Mouse (Mus musculus) gastrocnemius, postnatal 4 days (tissue): ENCODE data around the gene Mapk11. TPM values are rescaled to one million over a fixed set of nuclear protein-coding genes. Genes with fewer than 3 reads are reported as not detected.

Experiments used
- DNase-seq, 2 experiments: peaks; one replicate each; pipeline ENCODE4 v3.0.0; 2021 to 2022; ENCODE audit warnings: low spot score in 2 of 2, mixed read lengths in 2 of 2
- long read RNA-seq, 2 experiments: library from polyadenylated mRNA; stranded (forward); transcript quantifications; one replicate each; pipeline ENCODE4 v2.0.0; 2021
- total RNA-seq, 2 experiments: library from RNA; stranded (reverse); gene quantifications; 2 replicates each; pipeline ENCODE4 v1.2.3; 2021

Gene Mapk11
- total RNA-seq: 1 to 10 TPM; 3.4 to 4.1 TPM
- long read RNA-seq, experiment 1, partial matches to known transcripts: 0 of 3 reads
- long read RNA-seq, experiment 1, other reads (novel, unspliced or antisense): 1 of 3 reads
- long read RNA-seq, experiment 2, partial matches to known transcripts: 0 of 4 reads
- long read RNA-seq, experiment 2, other reads (novel, unspliced or antisense): 2 of 4 reads

DNA sequence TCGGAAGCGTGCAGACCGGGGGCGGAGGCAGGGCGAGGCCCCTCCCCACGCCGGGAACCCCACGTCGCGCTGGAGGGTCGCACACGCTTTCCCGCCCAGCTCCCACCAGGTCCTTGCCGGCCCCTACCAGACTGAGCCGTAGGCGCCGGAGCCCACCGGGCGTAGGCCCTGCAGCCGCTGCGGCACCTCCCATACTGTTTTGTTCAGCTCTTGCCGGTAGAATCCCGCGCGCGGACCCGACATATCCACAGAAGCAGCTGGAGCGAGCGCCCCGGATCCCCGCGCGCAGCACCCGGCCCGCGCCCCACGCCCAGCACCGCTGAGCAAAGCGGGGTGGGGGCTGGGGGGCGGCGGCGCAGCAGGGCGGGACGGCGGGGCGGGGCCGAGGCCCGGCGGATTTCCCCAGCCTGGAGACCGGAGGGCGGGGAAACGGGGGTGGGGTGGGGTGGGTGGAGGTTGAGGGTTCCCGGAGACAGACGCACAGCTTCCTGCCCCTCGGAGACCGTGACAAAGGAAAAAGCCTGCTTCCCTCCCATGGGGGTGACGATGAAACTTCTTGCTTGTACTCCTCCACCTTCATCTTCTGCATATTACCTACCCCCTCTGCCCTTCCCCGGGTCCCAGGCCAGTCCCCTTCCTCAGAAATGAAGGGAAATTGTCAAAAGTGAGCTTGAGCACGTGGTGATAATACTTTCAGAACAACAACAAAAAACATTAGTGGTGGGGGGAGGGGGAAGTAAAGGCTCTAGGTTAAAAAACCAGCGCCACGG lies at the start of gene Mapk11:
Mapk11 (minus strand) TSS at position 358 of the 770 bp plus-strand sequence.
- DNase-seq: no peak

GRCm38 (mm10) chr15:89197056-89197455 lies 47.6 kb upstream of the Mapk11 start:
- no peak for DNase-seq

DNA sequence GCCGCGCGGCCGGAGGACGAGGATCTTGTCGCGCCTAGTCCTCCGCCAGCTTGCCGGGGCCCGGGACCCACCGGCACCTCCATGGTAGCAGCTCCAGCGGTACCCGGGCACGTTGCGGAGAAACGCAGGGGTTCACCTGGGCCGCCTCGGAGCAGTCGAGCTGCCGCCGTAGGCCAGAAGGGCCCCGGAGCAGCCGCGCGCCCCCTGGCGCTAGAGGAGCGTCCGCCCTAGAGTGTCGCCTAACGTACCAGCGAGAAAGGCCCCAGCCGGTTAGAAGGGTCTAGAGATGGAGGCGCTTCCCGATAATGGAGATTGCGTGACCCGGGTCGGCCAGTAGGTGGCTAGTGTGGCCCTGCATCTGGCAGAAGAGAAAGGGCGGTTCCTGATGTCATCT lies 46.9 kb upstream of the Mapk11 start, which contains the start of gene Dennd6b:
Dennd6b (minus strand) TSS at position 184 of the 394 bp plus-strand sequence.
- DNase-seq: peak; percentile 88 to 98

DNA sequence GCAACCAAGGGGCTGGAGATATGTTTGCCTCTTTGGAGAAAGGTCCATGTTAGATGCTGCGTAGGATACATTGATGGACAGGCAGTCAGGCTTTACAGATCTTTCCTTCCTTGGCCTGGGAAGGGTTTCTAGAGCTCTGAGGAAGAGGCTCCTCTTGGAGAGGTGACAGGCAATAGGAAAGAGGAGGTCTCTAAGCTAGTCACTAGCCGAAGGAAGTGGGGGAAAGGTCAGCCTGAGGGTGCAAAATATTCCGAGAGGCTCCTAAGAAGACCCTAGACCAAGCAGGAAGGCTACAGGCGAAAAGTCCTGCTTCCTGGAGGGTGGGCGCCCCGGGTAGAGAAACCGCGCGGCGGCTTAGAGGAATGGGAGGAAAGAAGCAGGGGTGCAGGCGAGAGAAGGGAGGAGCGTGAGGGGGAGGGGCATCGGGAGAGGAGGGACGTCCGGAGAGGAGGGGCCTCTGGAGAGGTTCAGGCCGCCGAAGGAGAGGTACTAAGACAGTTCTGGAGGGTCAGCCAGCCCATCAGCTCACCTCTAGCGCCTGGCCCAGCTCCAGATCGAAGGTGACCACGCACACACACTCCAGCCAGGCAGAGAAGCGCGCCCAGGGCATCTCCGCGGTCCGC lies 46.4 kb upstream of the Mapk11 start:
- peak; percentile 78 to 93 for DNase-seq

DNA sequence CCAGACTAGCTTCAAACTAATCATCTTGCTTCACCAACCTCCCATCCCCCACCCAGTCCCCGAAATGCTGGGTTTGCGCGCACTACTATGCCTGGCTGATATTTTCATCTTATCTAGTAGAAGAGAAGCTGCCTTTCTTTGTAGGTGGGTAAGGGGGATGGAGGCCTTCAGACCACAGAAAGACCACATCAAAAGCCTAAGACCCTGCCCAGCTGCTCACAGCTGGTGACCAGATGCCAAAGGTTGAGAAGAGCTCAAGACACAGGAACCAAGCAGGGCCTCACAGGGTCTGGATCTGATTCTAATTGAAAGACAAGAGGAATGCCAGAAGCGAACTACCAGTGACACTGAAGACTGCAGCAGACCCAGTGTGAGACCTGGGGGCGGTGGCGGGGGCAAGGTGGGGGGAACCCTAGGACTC lies 45.8 kb upstream of the Mapk11 start:
- DNase-seq: no peak

GRCm38 (mm10) chr15:89184937-89185227 lies 35.5 kb upstream of the Mapk11 start:
- no peak for DNase-seq

DNA sequence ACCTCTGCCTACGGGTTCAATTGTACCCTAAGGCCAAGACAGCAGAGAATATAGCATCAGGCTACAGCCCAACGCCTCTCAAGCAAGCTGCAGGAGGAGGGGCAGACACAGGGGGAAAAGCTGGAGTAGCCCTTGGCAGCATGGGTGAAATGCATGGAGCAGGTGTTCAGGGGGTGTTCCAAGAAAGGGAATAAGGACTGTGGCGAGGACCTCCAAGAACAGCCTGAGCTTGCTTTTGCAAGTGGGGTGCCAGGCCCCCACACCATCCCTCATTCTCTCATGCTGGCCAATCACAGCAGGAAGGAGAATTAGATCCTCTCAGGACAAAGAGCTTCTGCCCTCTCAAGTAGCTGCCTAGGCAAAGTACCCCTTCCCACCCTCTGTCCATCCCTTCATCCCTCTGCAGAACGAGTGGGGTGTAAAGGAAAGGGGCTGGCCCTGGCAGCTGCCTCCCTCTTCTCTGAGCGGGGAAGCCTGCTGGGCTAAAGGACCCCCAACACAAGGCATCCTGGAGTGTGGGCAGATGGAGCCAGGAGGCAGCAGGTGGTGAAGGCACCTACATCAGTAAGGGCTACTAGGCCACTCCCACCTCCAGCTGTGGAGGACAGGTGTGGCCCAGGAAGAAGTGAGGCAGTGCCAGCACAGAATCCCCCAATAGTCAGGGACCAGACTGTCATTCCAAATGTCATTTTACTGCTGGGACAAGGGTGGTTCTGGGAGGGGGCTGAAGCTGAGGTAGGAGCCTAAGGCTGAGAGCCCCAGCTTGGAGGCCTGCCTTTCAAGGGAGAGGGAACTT lies 34.9 kb upstream of the Mapk11 start:
- no peak for DNase-seq

DNA sequence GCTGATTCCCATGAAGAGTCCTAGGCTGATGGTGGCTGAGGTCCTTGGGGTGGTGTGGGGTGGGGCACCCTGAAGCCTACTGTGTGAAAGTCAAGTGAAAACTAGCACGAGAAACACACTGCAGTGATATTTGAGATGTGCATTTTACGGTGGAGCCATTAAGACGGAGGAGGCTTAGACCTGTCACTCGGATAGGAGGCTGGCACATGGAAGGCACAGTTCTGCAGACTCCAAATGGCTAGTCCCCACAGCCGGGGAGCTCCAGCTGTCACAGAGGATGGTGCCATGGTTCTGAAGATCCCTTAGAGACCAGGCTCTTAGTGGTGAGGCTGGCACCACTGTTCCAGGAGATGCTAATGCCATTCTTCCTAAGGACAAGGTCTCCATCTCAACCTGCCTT lies 33.4 kb upstream of the Mapk11 start:
- no peak for DNase-seq

DNA sequence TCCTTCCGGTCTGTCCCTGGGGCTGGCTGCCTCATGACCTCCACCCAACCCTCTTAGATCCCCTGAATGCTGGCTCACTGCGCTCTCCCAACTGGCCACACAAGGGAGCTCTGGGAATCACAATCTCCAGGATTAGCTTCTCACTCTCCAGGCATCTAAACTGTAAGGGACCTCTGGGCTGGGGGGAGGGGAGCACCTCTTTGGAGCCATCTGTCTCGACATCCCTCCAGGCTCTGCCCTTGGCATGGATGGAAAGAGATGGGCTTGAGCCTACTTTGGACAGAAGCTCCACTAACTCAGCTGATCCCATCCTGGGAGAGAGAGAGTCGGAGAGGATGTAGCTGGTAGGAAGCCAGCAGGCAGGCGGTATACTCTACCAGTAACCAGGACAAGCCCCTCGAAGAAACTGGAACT lies 32.9 kb upstream of the Mapk11 start:
- no peak for DNase-seq

DNA sequence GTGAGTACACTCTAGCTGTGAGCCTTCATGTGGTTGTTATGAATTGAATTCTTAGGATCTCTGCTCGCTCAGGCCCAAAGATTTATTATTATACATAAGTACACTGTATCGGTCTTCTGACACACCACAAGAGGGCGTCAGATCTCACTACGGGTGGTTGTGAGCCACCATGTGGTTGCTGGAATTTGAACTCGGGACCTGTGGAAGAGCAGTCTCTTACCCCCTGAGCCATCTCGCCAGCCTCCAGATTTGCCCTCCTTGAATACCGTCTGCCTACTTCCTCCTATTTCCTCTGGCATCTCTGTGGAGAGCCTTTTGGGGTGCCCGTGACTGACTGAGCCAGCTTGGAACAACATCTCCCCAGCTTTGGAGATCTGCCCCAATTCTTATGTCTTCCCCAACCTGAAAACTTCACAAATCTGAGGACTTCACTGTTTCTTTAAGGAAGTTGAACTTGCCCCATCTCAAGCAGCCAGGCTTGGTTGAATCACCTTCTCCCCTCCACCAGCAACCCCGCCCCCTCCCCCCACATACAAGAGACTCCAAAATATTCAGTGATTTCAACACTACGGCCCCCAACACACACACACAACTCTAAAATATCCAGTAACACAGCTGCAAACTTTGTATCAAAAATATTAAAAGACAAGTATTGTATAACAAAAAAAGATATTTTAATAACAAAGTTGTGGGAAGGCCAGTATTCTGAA lies 32.3 kb upstream of the Mapk11 start:
- DNase-seq: no peak

GRCm38 (mm10) chr15:89180571-89181229 lies 31.3 kb upstream of the Mapk11 start, which contains the start of gene Plxnb2:
Gene Plxnb2, minus strand, starts transcription at chr15:89180788.
- peak; percentile 66 to 81 for DNase-seq

DNA sequence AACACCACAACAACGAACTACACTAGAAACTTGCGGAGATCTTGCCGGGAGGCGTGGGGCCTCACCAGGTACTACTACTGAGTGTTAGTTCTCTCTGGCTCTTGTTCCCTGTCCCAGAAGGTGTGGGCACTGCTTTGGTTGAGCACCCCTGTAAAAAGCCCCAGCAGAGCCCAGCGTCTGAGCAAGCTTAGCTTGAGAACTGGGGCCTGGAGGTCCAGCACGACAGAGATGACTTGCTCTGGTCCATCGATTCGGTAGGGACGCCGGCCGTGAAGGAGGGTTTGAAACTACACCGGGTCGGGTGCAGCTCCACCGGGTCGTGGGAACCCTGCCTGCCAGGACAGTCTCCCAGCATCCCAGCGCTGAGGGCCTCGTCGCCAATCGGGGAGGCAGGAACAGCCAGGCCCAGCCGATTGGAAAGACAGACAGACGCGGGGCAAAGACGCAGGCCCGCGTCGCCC lies 30.7 kb upstream of the Mapk11 start:
- DNase-seq: peak in 1 of 2 experiments; percentile 55

- no peak for DNase-seq
Observed at GRCm38 (mm10) chr15:89179630-89179964, 30.2 kb upstream of the Mapk11 start.

DNA sequence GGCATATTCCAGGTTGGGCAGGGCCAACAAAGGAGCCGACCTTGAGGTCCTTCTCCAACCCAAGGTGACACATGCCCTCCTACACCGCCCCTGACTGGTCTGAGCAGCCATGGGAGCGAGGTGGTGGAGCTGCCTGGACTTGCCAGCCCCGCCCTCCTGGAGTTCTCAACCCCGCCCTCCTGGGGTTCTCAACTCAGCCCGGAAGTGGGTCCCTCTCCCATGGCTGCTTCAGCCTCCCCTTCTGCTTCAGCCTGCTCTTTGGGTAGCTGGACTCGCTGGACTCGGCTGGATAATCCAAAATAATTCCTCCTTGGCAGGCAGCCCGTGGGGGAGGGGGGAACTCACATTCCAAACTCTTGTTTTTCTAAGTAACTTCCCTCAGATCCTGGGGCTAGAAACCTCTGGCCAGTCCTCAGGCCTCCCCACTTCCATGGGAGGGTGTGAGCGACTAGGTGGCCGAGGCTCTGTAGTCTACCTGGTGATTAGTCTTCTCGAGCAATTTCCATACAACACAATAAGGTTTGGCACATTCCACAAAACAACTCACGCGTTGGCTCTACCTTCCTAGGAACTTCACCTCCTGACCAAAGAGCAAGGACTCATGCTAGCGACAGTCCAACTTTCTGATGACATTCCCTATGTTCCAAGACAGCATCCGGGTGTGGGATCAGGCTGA lies 29.7 kb upstream of the Mapk11 start:
- DNase-seq: peak; percentile 59 to 78

DNA sequence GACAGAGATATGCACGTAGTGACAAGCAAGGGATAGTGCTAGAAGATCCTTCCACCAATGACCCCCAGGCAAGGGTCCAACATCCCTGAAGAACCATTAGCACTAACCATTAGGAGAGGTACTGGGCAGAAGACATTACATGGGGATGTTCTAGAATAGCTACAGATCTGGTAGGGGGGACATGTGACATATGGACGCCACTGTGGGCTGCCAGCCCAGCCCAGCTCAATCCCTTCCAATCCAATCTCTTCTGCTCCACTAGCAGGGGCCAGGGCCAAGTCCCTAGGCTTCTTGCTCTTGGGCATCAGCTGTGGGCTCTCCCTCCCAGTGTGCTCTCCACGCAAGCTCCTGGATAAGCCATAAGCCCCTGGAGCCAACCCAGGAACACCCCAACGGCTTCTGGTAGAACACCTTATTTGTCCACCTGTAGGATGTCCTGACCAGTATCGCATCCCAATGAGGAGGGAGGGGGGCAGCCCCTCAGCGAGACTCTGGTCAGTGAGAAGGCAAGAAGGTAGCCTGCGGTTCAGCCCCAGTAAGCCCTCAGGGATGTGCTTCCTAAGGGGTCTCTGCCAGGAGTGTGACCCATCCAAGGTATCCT lies 28.9 kb upstream of the Mapk11 start:
- DNase-seq: no peak

DNA sequence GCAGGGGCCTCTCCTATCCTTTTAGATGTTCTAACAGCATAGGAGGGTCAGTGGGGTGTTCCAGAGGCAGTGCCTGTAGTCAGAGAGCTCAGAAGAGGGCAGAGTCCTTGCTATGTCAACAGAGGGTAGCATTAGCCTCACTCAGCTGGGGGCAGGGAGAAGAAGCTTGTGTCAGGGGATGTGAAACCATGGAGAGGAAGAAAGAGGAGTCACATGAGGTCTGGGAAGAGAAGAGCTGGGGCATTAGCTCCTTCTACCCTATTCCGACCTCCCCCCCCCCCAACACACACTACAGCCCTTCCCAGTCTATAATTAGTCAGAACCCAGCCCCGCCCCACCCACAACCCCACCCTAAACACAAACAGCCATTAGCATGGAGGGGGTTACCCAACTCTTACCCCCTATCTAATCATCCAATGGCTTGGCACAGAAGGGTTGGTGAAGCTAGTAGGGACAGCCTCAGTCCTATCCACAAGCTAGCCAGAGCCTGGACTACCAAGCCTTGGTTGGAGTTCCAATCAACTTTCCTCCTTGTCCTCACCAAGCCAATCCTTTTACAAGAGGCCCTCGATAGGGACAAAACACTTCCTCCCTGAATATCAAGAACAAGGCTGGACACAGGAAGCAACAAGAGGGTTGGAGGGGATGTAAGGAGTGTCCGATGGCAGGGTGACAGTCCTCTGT lies 28.3 kb upstream of the Mapk11 start:
- no peak for DNase-seq

DNA sequence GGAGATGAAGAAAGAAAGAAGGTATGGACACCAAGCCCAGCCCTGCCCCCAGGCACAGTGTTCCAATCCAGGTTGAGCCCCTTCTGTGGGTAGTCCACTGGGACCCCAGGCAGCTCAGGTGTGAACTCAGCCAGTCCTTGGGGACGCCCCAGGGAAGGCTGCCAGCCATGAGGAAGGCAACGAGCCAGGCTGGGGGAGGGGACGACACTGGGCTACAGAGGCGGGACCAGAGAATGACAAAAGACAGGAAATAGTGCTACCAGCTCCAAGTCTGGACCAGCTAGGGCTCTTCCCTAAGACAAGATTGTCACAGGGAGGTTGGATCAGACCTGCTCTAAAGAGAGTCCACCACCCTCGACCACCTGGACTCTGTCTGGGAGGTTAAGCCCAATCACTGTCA lies 27.7 kb upstream of the Mapk11 start:
- DNase-seq: no peak

DNA sequence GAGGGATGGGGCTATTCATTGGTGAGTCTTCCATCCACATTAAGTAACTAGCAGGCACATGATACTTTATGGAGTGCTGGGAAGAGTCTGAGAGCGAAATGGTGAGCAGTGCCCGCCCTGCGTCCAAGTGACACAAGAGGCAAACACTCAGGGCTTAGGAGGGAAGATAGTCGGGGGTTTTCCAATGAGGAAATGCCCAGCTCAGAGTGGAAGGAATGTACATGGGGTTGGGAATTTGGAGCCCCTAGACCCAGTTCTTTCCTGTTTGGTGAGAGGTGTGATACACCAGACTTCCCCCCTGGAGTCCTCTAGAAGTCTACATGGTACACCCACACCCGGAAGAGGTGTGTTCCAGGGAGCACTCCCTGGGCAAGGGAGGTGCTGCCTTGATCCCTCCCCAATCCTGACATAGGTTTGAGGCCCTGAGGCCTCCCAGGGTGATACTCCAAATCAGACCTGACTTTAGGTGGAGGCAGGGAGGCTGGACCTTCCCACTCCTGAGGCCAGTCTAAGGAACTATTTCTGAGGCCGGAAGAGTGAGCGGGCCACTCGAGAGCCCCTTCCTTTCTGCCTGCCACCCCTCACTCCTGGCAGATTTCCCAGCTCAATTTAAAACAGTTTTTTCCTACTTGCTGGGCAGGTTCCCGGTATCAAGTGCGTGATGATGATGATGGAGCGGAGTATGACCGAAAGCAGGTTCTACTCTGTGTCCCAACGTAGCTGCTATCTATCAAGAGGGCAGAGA lies 26.2 kb upstream of the Mapk11 start:
- no peak for DNase-seq
